Mouse (Mus musculus): ENCODE data around the gene Smg9. TPM values are rescaled to one million over a fixed set of nuclear protein-coding genes. Genes with fewer than 3 reads are reported as not detected.

The Smg9 gene
- total RNA-seq, 1 experiment = 25.7 TPM

DNA sequence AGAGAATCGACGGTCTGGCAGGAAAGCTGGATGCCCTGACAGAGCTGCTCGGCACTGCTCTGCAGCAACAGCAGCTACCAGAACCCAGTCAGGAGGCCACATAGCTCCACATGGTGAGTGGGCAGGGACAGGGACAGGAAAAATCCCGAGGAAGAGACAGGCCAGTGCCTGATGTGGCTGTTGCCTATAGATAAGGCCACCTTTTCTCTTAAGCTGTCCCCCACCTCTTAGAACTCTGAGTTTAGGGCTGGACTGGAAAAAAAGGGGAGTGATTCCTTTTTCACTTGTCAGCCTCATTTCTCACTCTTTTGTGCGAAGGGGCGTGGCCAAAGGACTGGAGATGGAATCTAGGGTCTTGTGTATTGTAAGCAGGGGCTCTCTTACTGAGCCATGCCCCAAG lies 15.3 kb upstream of the Smg9 start:
- Histone ChIP-seq H3K27ac (ENCODE audit: insufficient read depth, low read depth, low read length, poor library complexity, severe bottlenecking) (no peak overlapping the region), H3K4me1 (ENCODE audit: control insufficient read depth in 2 of 2, insufficient read depth in 2 of 2, low read length in 2 of 2, poor library complexity in 1 of 2) (peaks cover 0 to 9% of the 10 kb centered on the region in 2 experiments; a peak in 1 of 4 replicates), H3K4me3 (ENCODE audit: insufficient read depth in 1 of 2, low read depth in 1 of 2, low read length in 2 of 2, poor library complexity in 1 of 2, severe bottlenecking in 1 of 2) (no peak overlapping the region), H3K9ac (ENCODE audit: insufficient read depth, low read depth, low read length, poor library complexity, severe bottlenecking) (no peak overlapping the region), H3K9me3 (ENCODE audit: control insufficient read depth, insufficient read depth, low read depth, low read length) (no peaks in the 10 kb centered on the region), H3K36me3 (ENCODE audit: control insufficient read depth, insufficient read depth, low read length, poor library complexity, severe bottlenecking) (no peaks in the 10 kb centered on the region)
- DNase-seq (ENCODE audit: low read depth, low spot score) = no peak
- TF ChIP-seq CHD2 (IDR thresholded peaks at IDR 0.05; ENCODE audit: low read depth, low read length) = no peak
- TF ChIP-seq MAFK (IDR thresholded peaks at IDR 0.05; ENCODE audit: insufficient read depth, low read depth, low read length) = no peak
- TF ChIP-seq ZNF384 (IDR thresholded peaks at IDR 0.05; ENCODE audit: low read depth, low read length) = no peak
- TF ChIP-seq HCFC1 (IDR thresholded peaks at IDR 0.05; ENCODE audit: borderline replicate concordance, insufficient read depth, low read length) = no peak
- no peak for TF ChIP-seq ZC3H11A (IDR thresholded peaks at IDR 0.05; ENCODE audit: borderline replicate concordance, low read depth, low read length)
- in situ Hi-C loops (cut with MboI; ENCODE audit: low sequenced_read_pairs in 2 of 2, unreplicated experiment in 2 of 2) = no loop called here

DNA sequence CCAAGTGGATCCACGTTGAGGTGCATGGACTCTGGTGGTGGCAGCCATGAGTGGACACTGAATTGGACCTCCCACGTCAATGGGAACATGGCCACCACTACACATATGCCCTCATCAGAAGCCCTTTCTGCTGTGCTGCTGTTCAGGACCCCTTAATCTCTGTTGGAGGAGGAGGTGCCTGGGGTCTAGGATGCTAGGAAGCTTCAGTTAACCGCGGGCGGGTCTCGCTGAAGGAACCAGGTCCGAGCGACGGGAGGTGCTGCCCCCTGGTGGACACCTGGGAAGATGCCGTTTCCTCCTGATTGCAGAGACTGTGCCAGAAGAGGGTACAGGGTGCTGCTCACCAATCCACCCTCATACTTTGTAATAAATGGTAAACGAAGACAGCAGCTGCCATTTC lies 14.6 kb upstream of the Smg9 start:
- in situ Hi-C loops (cut with MboI; ENCODE audit: low sequenced_read_pairs in 2 of 2, unreplicated experiment in 2 of 2) = no loop called here
- Histone ChIP-seq H3K36me3 (ENCODE audit: control insufficient read depth, insufficient read depth, low read length, poor library complexity, severe bottlenecking) (no peaks in the 10 kb centered on the region), H3K4me1 (ENCODE audit: control insufficient read depth in 2 of 2, insufficient read depth in 2 of 2, low read length in 2 of 2, poor library complexity in 1 of 2) (peaks cover 0 to 9% of the 10 kb centered on the region in 2 experiments; a peak in 1 of 4 replicates), H3K4me3 (ENCODE audit: insufficient read depth in 1 of 2, low read depth in 1 of 2, low read length in 2 of 2, poor library complexity in 1 of 2, severe bottlenecking in 1 of 2) (no peak overlapping the region), H3K9ac (ENCODE audit: insufficient read depth, low read depth, low read length, poor library complexity, severe bottlenecking) (no peak overlapping the region), H3K9me3 (ENCODE audit: control insufficient read depth, insufficient read depth, low read depth, low read length) (no peaks in the 10 kb centered on the region), H3K27ac (ENCODE audit: insufficient read depth, low read depth, low read length, poor library complexity, severe bottlenecking) (no peak overlapping the region)
- no peak for DNase-seq (ENCODE audit: low read depth, low spot score)
- TF ChIP-seq CHD2 (IDR thresholded peaks at IDR 0.05; ENCODE audit: low read depth, low read length) (no peak), ZC3H11A (IDR thresholded peaks at IDR 0.05; ENCODE audit: borderline replicate concordance, low read depth, low read length) (0 out of 2 replicates have a peak, but pooled peaks have one; percentile 29), ZNF384 (IDR thresholded peaks at IDR 0.05; ENCODE audit: low read depth, low read length) (0 out of 2 replicates have a peak, but pooled peaks have one; percentile 25)

DNA sequence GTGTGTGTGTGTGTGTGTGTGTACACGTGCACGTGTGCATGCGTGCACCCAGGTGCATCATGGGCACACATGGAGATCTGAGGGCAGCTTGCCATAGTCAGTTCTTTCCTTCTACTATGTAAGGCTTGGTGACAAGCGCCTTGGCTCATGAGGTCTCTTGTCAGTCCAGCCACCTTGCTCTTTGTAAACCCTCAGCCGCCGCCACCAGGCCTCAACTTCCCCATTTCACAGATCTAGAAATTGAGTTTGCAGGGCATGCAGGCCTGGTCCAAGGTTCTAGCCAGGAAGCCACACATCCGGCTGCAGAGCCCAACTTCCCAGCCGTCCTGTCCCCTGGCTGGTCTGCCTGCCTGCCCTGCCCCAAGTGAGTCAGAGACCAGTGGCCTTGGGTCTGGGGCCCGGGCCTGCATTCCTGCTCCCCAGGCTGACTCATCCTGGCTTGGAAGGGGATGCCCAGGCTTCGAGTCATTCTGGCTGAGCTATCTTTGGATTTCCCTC lies 12.3 kb upstream of the Smg9 start:
- Histone ChIP-seq H3K9me3 (ENCODE audit: control insufficient read depth, insufficient read depth, low read depth, low read length) (no peaks in the 10 kb centered on the region), H3K36me3 (ENCODE audit: control insufficient read depth, insufficient read depth, low read length, poor library complexity, severe bottlenecking) (no peaks in the 10 kb centered on the region), H3K4me1 (ENCODE audit: control insufficient read depth in 2 of 2, insufficient read depth in 2 of 2, low read length in 2 of 2, poor library complexity in 1 of 2) (peaks cover 0 to 11% of the 10 kb centered on the region in 2 experiments; a peak in 1 of 4 replicates), H3K4me3 (ENCODE audit: insufficient read depth in 1 of 2, low read depth in 1 of 2, low read length in 2 of 2, poor library complexity in 1 of 2, severe bottlenecking in 1 of 2) (no peak overlapping the region), H3K9ac (ENCODE audit: insufficient read depth, low read depth, low read length, poor library complexity, severe bottlenecking) (no peak overlapping the region), H3K27ac (ENCODE audit: insufficient read depth, low read depth, low read length, poor library complexity, severe bottlenecking) (no peak overlapping the region)
- TF ChIP-seq ZC3H11A (IDR thresholded peaks at IDR 0.05; ENCODE audit: borderline replicate concordance, low read depth, low read length) = no peak
- TF ChIP-seq HCFC1 (IDR thresholded peaks at IDR 0.05; ENCODE audit: borderline replicate concordance, insufficient read depth, low read length) = no peak
- no peak for DNase-seq (ENCODE audit: low read depth, low spot score)
- in situ Hi-C loops (cut with MboI; ENCODE audit: low sequenced_read_pairs in 2 of 2, unreplicated experiment in 2 of 2) = no loop called here

DNA sequence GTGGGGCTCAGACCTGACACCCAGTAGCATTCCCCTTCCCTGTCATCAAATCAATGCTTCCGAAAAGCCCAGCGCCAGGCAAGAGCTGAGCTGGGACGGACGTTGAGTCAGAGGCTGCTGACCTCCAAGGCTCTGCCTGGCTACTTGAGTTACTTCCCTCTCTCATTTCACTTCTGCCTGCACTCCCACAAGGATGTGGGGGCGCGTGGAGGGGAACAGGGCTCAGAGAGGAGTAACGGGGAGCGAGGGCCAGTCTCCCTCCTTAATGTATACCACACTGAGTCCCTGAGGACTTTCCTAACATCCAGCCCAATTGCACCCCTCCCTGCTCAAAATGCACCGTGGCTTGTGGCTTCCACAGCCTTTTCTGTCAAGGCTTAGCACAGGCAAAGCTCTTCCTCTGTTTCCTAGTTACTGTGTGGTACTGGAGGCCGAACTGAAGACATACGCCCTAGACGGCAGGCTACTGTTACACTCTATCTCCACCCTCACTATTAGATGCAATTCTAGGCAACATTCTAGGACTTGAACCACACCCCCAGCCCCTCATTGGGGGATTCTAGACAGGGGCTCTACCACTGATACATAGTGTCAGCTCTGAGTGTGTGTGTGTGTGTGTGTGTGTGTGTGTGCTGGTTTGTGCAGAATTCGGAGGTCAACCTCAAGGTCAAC lies 9.8 kb upstream of the Smg9 start:
- in situ Hi-C loops (cut with MboI; ENCODE audit: low sequenced_read_pairs in 2 of 2, unreplicated experiment in 2 of 2) = no loop called here
- Histone ChIP-seq H3K36me3 (ENCODE audit: control insufficient read depth, insufficient read depth, low read length, poor library complexity, severe bottlenecking) (no peaks in the 10 kb centered on the region), H3K27ac (ENCODE audit: insufficient read depth, low read depth, low read length, poor library complexity, severe bottlenecking) (no peak overlapping the region), H3K9ac (ENCODE audit: insufficient read depth, low read depth, low read length, poor library complexity, severe bottlenecking) (no peak overlapping the region), H3K4me1 (ENCODE audit: control insufficient read depth in 2 of 2, insufficient read depth in 2 of 2, low read length in 2 of 2, poor library complexity in 1 of 2) (peaks cover 0 to 4% of the 10 kb centered on the region in 2 experiments; a peak in 1 of 4 replicates), H3K4me3 (ENCODE audit: insufficient read depth in 1 of 2, low read depth in 1 of 2, low read length in 2 of 2, poor library complexity in 1 of 2, severe bottlenecking in 1 of 2) (no peak overlapping the region), H3K9me3 (ENCODE audit: control insufficient read depth, insufficient read depth, low read depth, low read length) (no peaks in the 10 kb centered on the region)
- no peak for DNase-seq (ENCODE audit: low read depth, low spot score)
- TF ChIP-seq ZC3H11A (IDR thresholded peaks at IDR 0.05; ENCODE audit: borderline replicate concordance, low read depth, low read length) = no peak
- no peak for TF ChIP-seq MAFK (IDR thresholded peaks at IDR 0.05; ENCODE audit: insufficient read depth, low read depth, low read length)
- TF ChIP-seq HCFC1 (IDR thresholded peaks at IDR 0.05; ENCODE audit: borderline replicate concordance, insufficient read depth, low read length) = no peak
- TF ChIP-seq ZNF384 (IDR thresholded peaks at IDR 0.05; ENCODE audit: low read depth, low read length) = no peak
- TF ChIP-seq CHD2 (IDR thresholded peaks at IDR 0.05; ENCODE audit: low read depth, low read length) = no peak

Measured in ES-E14 (cell line).